Mouse (Mus musculus) embryonic facial prominence, embryonic 14.5 days (tissue): ENCODE data around the gene Gm9046. TPM values are rescaled to one million over a fixed set of nuclear protein-coding genes. Genes with fewer than 3 reads are reported as not detected.
A peak's percentile ranks its signal among the peaks of the same experiment; 100 is the strongest.
"Not testable (repeated sequence)": the region's sequence is repeated elsewhere in the genome, so short reads cannot be mapped to it uniquely, and the experiment has no call there.

Experiments used
- ATAC-seq: fragments of 200-750 bp; cut with Nextera tagmentation; 2 replicates; pipeline ENCODE4 v1.8.0; 2017; ENCODE audit warnings: low read depth, moderate number of reproducible peaks, moderate TSS enrichment
- DNase-seq: peaks from one replicate; pipeline ENCODE4 v3.0.0-alpha.2; 2015; ENCODE audit warnings: low spot score
- H3K27ac ChIP-seq: fragments of 300-500 bp; sonication (generic); replicated peaks from 2 replicates; pipeline ENCODE4 v1.5.1; 2014; ENCODE audit warnings: low read depth, mild to moderate bottlenecking, low read length, moderate library complexity
- H3K27me3 ChIP-seq: fragments of 300-500 bp; sonication (generic); replicated peaks from 2 replicates; pipeline ENCODE4 v1.6.1; 2014; ENCODE audit warnings: low read length; ENCODE audit not compliant: control insufficient read depth, insufficient read depth
- H3K36me3 ChIP-seq: fragments of 300-500 bp; sonication (generic); 2 replicates; pipeline ENCODE4 v1.6.1; 2014; ENCODE audit warnings: low read length, mixed read lengths; ENCODE audit not compliant: control insufficient read depth, insufficient read depth
- H3K4me1 ChIP-seq: fragments of 300-500 bp; sonication (generic); 2 replicates; pipeline ENCODE4 v1.6.1; 2014; ENCODE audit warnings: antibody characterized with exemption, low read length; ENCODE audit not compliant: control insufficient read depth, insufficient read depth
- H3K4me2 ChIP-seq: fragments of 300-500 bp; sonication (generic); 2 replicates; pipeline ENCODE4 v1.6.1; 2014; ENCODE audit warnings: low read depth, mild to moderate bottlenecking, low read length, moderate library complexity, mixed read lengths
- H3K4me3 ChIP-seq: fragments of 300-500 bp; sonication (generic); 2 replicates; pipeline ENCODE4 v1.5.1; 2014; ENCODE audit warnings: low read depth, mild to moderate bottlenecking, low read length
- H3K9ac ChIP-seq: fragments of 300-500 bp; sonication (generic); 2 replicates; pipeline ENCODE4 v1.6.1; 2014; ENCODE audit warnings: low read depth, mild to moderate bottlenecking, low read length, moderate library complexity, mixed read lengths
- H3K9me3 ChIP-seq: fragments of 300-500 bp; sonication (generic); 2 replicates; pipeline ENCODE4 v1.6.1; 2016; ENCODE audit warnings: low read length; ENCODE audit not compliant: control insufficient read depth
- WGBS: fragments of 180-500 bp; shearing (Covaris S2); extraction: QIAGEN DNeasy Blood & Tissue Kit; methylation state at CpG from one replicate; pipeline ENCODE4 v1.1.7; 2014; 5-methylcytosine and 5-hydroxymethylcytosine counted together
- polyA plus RNA-seq: library from polyadenylated mRNA; unstranded; fragments of >200 nt; fragmentation: Nextera tagmentation; extraction: Ambion mirVana; gene quantifications from 2 replicates; pipeline ENCODE4 v1.2.1, GENCODE M21; 2014

Gm9046 gene
- not detected in 2 replicates for polyA plus RNA-seq

DNA sequence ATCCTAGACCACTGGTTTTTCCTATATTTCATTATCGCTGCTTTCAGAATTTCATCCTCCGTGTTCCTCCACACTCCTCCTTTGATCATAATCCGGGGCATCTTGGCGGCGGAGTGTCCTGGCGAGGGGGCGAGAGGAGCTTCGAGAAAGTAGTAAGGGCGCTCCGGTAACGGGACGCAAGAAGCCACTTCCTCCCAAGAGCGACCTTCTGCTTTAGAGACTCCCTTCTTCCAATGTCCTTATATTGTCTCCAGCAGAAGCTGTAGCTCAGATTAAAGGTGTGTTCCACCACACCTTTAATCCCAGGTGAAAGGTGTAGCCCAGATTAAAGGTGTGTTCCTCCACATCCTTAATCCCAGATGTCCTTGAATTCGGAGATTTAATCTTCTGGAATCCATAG is at the start of gene Gm9046:
Gm9046 (minus strand) TSS at position 101 of the 400 bp plus-strand sequence.
- not testable (repeated sequence) for DNase-seq, H3K27ac ChIP-seq, H3K9me3 ChIP-seq, H3K36me3 ChIP-seq, H3K4me2 ChIP-seq, H3K4me3 ChIP-seq, H3K27me3 ChIP-seq, ATAC-seq, H3K4me1 ChIP-seq, H3K9ac ChIP-seq
- no CpG with 5 or more reads among the region's 14 CpGs for WGBS

DNA sequence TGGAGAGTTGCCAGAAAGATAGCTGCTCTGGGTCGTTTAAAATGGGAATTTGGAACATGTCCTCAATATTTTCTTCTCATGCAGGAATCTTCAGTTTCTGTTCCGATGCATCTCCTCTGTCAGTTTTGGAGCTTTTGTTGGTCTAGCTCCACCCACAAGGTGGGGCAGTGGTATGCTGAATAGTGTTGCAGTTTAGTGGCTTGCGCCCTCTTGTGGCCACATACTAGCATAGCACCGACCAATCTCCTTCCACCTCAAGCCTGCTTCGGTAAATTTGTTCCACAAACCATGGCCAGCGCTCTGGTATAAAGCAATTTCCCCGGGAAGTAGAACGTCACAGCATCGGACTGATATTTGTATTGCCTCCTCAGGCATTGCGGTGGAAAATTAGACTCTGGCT is 27.4 kb upstream of the Gm9046 start:
- WGBS, result 7% methylated on average over 10 of the region's 10 CpGs

DNA sequence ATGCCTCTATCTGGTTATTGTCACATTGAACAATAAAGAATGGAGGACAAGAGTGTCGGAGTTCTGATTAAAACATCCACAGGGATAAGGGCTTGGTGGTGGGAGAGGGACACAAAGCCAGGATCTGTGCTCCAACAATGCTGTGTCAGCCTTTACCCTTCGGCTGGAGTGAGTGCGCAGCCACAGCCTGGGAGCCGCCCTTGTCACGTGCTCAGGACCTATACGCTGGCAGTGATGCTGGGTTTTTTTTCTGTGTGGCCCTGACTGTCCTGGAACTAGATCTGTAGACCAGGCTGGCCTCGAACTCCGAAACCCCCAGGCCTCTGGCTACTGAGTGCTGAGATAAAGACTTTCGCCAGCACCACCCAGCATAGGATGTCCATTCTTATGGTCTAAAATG is 26.5 kb upstream of the Gm9046 start:
- no peak overlapping the region for H3K4me2 ChIP-seq
- no peak overlapping the region for H3K27ac ChIP-seq
- no peaks in the 10 kb centered on the region for H3K4me1 ChIP-seq
- 92% methylated on average over 9 of the region's 9 CpGs for WGBS
- no peak for ATAC-seq
- no peaks in the 10 kb centered on the region for H3K9me3 ChIP-seq
- H3K9ac ChIP-seq, result no peak overlapping the region
- H3K4me3 ChIP-seq, result no peak overlapping the region
- H3K27me3 ChIP-seq, result no peaks in the 10 kb centered on the region
- no peaks in the 10 kb centered on the region for H3K36me3 ChIP-seq
- DNase-seq, result no peak

More for the DNA sequence above, 27.4 kb upstream of the Gm9046 start:
- Histone ChIP-seq H3K4me3 (peak overlapping the region; percentile 13; the same call in 1 of the 2 replicates), H3K4me1 (no peaks in the 10 kb centered on the region), H3K4me2 (peak overlapping the region; percentile 42), H3K27ac (no peak overlapping the region), H3K27me3 (no peaks in the 10 kb centered on the region), H3K9me3 (no peaks in the 10 kb centered on the region), H3K36me3 (no peaks in the 10 kb centered on the region), H3K9ac (no peak overlapping the region)
- DNase-seq, result peak; percentile 94
- peak; percentile 93 for ATAC-seq

DNA sequence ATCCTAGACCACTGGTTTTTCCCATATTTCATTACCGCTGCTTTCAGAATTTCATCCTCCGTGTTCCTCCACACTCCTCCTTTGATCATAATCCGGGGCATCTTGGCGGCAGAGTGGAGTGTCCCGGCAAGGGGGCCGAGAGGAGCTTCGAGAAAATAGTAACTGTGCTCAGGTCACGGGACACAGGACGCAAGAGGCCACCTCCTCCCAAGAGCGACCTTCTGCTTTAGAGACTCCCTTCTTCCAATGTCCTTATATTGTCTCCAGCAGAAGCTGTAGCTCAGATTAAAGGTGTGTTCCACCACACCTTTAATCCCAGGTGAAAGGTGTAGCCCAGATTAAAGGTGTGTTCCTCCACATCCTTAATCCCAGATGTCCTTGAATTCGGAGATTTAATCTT is 10.9 kb upstream of the Gm9046 start, which contains the start of gene Gm9049:
Gm9049 (minus strand) TSS at position 101 of the 400 bp plus-strand sequence.
- not testable (repeated sequence) for H3K27me3 ChIP-seq, H3K9ac ChIP-seq, H3K36me3 ChIP-seq, DNase-seq, H3K27ac ChIP-seq, H3K4me2 ChIP-seq, H3K9me3 ChIP-seq, ATAC-seq, H3K4me1 ChIP-seq, H3K4me3 ChIP-seq
- no CpG with 5 or more reads among the region's 11 CpGs for WGBS

DNA sequence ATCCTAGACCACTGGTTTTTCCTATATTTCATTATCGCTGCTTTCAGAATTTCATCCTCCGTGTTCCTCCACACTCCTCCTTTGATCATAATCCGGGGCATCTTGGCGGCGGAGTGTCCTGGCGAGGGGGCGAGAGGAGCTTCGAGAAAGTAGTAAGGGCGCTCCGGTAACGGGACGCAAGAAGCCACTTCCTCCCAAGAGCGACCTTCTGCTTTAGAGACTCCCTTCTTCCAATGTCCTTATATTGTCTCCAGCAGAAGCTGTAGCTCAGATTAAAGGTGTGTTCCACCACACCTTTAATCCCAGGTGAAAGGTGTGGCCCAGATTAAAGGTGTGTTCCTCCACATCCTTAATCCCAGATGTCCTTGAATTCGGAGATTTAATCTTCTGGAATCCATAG is 5.5 kb upstream of the Gm9046 start, which contains the start of gene Gm9048:
Gm9048 (minus strand) TSS at position 101 of the 400 bp plus-strand sequence.
- no CpG with 5 or more reads among the region's 14 CpGs for WGBS
- not testable (repeated sequence) for H3K27ac ChIP-seq, H3K4me2 ChIP-seq, H3K36me3 ChIP-seq, ATAC-seq, DNase-seq, H3K4me1 ChIP-seq, H3K9me3 ChIP-seq, H3K27me3 ChIP-seq, H3K4me3 ChIP-seq, H3K9ac ChIP-seq

DNA sequence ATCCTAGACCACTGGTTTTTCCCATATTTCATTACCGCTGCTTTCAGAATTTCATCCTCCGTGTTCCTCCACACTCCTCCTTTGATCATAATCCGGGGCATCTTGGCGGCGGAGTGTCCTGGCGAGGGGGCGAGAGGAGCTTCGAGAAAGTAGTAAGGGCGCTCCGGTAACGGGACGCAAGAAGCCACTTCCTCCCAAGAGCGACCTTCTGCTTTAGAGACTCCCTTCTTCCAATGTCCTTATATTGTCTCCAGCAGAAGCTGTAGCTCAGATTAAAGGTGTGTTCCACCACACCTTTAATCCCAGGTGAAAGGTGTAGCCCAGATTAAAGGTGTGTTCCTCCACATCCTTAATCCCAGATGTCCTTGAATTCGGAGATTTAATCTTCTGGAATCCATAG is 5.3 kb downstream of the Gm9046 start, which contains the start of gene Gm9045:
Gm9045 (minus strand) TSS at position 101 of the 400 bp plus-strand sequence.
- not testable (repeated sequence) for H3K4me2 ChIP-seq, H3K4me1 ChIP-seq, ATAC-seq, DNase-seq, H3K27ac ChIP-seq, H3K9ac ChIP-seq, H3K9me3 ChIP-seq, H3K36me3 ChIP-seq, H3K27me3 ChIP-seq, H3K4me3 ChIP-seq
- no CpG with 5 or more reads among the region's 14 CpGs for WGBS

DNA sequence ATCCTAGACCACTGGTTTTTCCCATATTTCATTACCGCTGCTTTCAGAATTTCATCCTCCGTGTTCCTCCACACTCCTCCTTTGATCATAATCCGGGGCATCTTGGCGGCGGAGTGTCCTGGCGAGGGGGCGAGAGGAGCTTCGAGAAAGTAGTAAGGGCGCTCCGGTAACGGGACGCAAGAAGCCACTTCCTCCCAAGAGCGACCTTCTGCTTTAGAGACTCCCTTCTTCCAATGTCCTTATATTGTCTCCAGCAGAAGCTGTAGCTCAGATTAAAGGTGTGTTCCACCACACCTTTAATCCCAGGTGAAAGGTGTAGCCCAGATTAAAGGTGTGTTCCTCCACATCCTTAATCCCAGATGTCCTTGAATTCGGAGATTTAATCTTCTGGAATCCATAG is 10.7 kb downstream of the Gm9046 start, which contains the start of gene Gm9044:
Gm9044 (minus strand) TSS at position 101 of the 400 bp plus-strand sequence.
- not testable (repeated sequence) for H3K9me3 ChIP-seq, H3K27me3 ChIP-seq, H3K36me3 ChIP-seq, DNase-seq, H3K4me1 ChIP-seq, ATAC-seq, H3K4me2 ChIP-seq, H3K27ac ChIP-seq, H3K9ac ChIP-seq, H3K4me3 ChIP-seq
- WGBS, result no CpG with 5 or more reads among the region's 14 CpGs

DNA sequence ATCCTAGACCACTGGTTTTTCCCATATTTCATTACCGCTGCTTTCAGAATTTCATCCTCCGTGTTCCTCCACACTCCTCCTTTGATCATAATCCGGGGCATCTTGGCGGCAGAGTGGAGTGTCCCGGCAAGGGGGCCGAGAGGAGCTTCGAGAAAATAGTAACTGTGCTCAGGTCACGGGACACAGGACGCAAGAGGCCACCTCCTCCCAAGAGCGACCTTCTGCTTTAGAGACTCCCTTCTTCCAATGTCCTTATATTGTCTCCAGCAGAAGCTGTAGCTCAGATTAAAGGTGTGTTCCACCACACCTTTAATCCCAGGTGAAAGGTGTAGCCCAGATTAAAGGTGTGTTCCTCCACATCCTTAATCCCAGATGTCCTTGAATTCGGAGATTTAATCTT is 16.2 kb downstream of the Gm9046 start, which contains the start of gene Gm9040:
Gm9040 (minus strand) TSS at position 101 of the 400 bp plus-strand sequence.
- H3K4me3 ChIP-seq, H3K27ac ChIP-seq, H3K27me3 ChIP-seq, H3K9ac ChIP-seq, H3K9me3 ChIP-seq, DNase-seq, H3K4me1 ChIP-seq, H3K4me2 ChIP-seq, H3K36me3 ChIP-seq, ATAC-seq: not testable (repeated sequence)
- WGBS, result no CpG with 5 or more reads among the region's 11 CpGs

DNA sequence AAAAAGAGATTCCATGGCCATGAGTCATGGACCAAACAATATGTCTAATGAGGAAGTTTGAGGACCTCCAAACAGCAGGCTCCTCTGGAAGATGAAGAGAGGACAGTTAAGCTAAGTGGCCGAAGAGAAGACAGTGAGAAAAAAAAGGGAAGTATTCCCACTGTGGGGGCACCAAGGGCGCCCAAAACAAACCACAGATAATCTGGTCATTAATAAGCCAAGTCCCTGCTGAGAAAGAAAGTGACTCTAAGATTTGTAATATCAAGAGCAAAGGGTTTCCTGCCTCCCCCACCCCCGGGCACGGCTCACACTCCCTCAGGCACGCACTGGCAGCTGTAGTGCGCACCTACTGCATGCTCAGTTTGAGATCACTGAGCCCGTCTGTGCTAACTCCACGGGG is 24.0 kb downstream of the Gm9046 start:
- 75% methylated on average over 8 of the region's 8 CpGs for WGBS

More for the DNA sequence above, 24.0 kb downstream of the Gm9046 start:
- no peaks in the 10 kb centered on the region for H3K4me1 ChIP-seq
- H3K36me3 ChIP-seq, result no peaks in the 10 kb centered on the region
- DNase-seq (no peak), ATAC-seq (no peak)
- no peak overlapping the region for H3K9ac ChIP-seq
- H3K27ac ChIP-seq, result no peak overlapping the region
- H3K27me3 ChIP-seq, result no peaks in the 10 kb centered on the region
- no peak overlapping the region for H3K4me2 ChIP-seq
- H3K4me3 ChIP-seq, result no peak overlapping the region
- no peaks in the 10 kb centered on the region for H3K9me3 ChIP-seq
